Mouse (Mus musculus) cerebellum, adult 2 months (tissue): ENCODE measurements around the gene Tnpo1. TPM values are rescaled to one million over a fixed set of nuclear protein-coding genes. Genes with fewer than 3 reads are reported as not detected.
A peak's percentile ranks its signal among the peaks of the same experiment; 100 is the strongest.

Experiments used
- DNase-seq, 2 experiments: peaks; one replicate each; pipeline ENCODE4 v3.0.0; 2021
- H3K27ac ChIP-seq: fragments of 200-500 bp; 2 replicates; pipeline ENCODE4 v1.5.1; 2012; ENCODE audit warnings: low read length, control low read depth, inconsistent platforms; ENCODE audit not compliant: insufficient read depth
- H3K27me3 ChIP-seq: fragments of 200-500 bp; 2 replicates; pipeline ENCODE4 v1.6.1; 2012; ENCODE audit warnings: inconsistent platforms, mild to moderate bottlenecking, low read length, moderate library complexity; ENCODE audit not compliant: control insufficient read depth, insufficient read depth
- H3K4me1 ChIP-seq: fragments of 200-500 bp; 2 replicates; pipeline ENCODE4 v1.6.1; 2011; ENCODE audit warnings: low read length; ENCODE audit not compliant: control insufficient read depth, insufficient read depth
- H3K4me3 ChIP-seq: fragments of 200-500 bp; replicated peaks from 2 replicates; pipeline ENCODE3; 2011; ENCODE audit warnings: mild to moderate bottlenecking, low read depth, low read length, control low read depth; ENCODE audit not compliant: insufficient read depth
- CTCF ChIP-seq: fragments of 200-500 bp; IDR thresholded peaks from 2 replicates; pipeline ENCODE4 v1.5.1; 2011; ENCODE audit warnings: low read depth, mild to moderate bottlenecking, control low read depth, low read length, moderate library complexity, borderline replicate concordance; ENCODE audit not compliant: insufficient read depth
- POLR2A ChIP-seq: fragments of 200-500 bp; IDR thresholded peaks from 2 replicates; pipeline ENCODE4 v1.6.1; 2011; ENCODE audit warnings: low read length, control low read depth, borderline replicate concordance; ENCODE audit not compliant: insufficient read depth
- whole genome bisulfite sequencing: fragments of 180-500 bp; shearing (Covaris S2); methylation state at CpG from one replicate; pipeline ENCODE4 v1.1.7; 2018; 5-methylcytosine and 5-hydroxymethylcytosine counted together
- polyA plus RNA-seq: library from polyadenylated mRNA; depleted of rRNA; stranded (reverse); fragments of >200 nt; gene quantifications from 2 replicates; pipeline ENCODE4 v1.2.3, GENCODE M21; 2012

Gene Tnpo1
- polyA plus RNA-seq, 1 experiment, result 23.9 TPM

DNA sequence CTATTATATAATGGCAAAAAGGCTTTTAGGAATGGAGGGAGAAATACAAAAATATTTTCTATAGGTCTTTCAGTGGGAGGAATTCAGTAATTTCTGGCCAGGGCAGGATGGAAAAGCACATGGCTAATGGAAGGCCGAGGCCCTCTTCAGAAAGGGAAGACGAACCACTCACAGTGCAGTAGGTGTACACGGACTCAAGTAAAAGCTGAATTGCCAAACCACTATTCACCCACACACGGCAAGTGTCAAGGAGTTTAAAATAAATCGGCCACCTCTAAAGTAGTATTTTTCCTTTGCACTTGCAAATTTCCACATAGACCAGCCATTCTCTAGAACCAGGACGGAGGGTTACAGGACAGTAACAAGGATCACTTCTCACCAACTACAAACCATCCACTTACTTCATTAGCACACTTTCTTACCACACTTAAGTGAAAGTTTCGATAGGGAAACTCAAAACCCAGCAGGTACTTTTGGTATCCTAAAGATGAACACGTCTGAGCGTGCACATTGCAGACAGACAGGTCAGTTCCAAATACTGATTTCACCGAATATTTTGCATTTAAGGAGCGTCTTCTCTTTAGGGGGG is 1.2 kb downstream of the Tnpo1 start:
- Histone ChIP-seq H3K27me3 (no peaks in the 10 kb centered on the region), H3K4me1 (no peaks in the 10 kb centered on the region; the same call in 1 of the 2 replicates), H3K4me3 (peak overlapping the region; percentile 99), H3K27ac (no peak overlapping the region; the same call in 1 of the 2 replicates)
- WGBS, result 3% methylated on average over 11 of the region's 11 CpGs
- no peak for DNase-seq
- no peak for TF ChIP-seq CTCF
- no peak for TF ChIP-seq POLR2A

DNA sequence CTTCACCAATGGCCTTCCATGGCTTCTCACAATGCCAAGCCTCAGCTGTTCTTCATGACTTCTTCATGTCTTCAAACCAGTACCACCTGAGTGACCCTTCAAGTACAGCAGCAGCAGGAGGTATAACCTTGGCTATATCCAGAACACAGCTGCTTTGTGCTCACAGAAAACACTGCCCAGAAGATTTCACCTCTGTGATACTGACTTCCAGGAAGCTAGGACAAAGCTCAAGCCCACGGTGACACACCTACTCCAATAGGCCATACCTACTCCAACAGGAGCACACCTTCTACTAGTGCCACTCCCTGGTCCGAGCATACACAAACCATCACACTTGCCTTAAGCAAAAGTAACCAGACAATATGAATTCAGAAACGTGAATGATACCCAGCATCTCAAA is 3.4 kb downstream of the Tnpo1 start:
- 0 out of 2 replicates have a peak overlapping the region, but pooled peaks have one; percentile 13 for H3K27ac ChIP-seq
- no peak for DNase-seq
- H3K4me1 ChIP-seq, result peaks cover 8% of the 10 kb centered on the region; the same call in 1 of the 2 replicates
- H3K4me3 ChIP-seq, result no peak overlapping the region
- no peaks in the 10 kb centered on the region for H3K27me3 ChIP-seq
- no peak for TF ChIP-seq CTCF
- no peak for TF ChIP-seq POLR2A
- 85% methylated on average over 3 of the region's 3 CpGs for WGBS

DNA sequence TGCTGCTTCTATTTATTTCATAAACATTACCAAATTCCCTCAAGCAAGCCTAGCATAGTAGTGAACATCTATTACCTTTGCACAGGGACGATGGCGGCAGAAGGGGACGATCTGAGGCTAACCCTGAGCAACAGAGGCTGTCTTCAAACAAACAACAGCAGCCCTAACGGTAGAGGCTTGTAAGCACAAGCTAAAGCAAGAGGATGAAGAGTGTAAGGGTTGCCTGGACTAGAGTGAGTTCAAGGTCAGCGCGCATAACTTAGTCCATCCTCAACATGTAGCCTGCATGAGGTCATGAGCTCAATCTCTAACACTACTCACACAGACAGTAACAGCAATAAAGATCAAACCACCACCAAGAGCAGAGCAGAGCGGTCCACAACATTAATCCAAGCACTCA is 4.9 kb downstream of the Tnpo1 start:
- Histone ChIP-seq H3K4me3 (no peak overlapping the region), H3K27ac (no peak overlapping the region), H3K4me1 (peaks cover 8% of the 10 kb centered on the region; the same call in 1 of the 2 replicates), H3K27me3 (no peaks in the 10 kb centered on the region)
- TF ChIP-seq POLR2A (no peak), CTCF (no peak)
- 95% methylated on average over 7 of the region's 7 CpGs for WGBS
- no peak for DNase-seq

DNA sequence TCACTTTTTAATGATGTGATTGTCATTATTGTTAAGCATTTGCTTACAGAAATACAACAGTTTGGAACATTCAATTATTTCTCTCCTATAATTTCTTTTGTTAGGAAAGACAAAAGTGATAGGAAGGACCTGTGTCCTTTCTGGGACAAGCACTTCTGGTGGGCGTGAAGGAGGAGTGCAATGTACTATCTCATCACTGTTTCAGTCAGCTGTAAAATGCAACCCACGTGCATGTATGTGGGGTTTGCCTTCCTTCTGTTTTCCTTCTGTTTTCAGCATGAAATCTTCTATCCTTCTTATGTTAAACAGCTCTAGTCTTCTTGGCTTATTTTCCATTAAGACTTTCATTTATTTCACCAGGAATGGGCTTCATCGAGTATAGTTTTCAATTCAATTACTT is 5.9 kb downstream of the Tnpo1 start:
- H3K4me3 ChIP-seq, result no peak overlapping the region
- H3K27me3 ChIP-seq, result no peaks in the 10 kb centered on the region
- H3K4me1 ChIP-seq, result peaks cover 8% of the 10 kb centered on the region; the same call in 1 of the 2 replicates
- DNase-seq, result no peak
- TF ChIP-seq CTCF (no peak), POLR2A (no peak)
- WGBS, result 65% methylated on average over 3 of the region's 3 CpGs
- H3K27ac ChIP-seq, result no peak overlapping the region

DNA sequence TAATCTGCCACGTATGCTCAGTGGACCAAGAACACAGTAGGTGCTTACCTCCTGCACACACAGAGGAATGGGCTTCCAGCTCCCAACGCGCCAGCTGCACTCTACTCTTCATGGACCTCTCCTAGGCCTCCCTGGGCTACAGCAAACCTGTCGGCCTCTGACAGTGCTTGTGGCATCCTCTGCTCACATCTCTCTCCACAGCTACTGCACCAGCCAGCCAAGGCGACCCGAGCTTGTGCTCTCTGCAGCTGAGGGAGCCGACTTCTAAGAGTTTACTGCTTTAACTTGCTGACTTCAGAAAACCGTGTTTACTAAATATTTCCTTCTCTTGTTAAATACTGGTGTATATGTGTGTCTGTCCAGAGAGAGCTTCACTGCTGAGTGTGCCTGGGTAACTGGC is 6.5 kb downstream of the Tnpo1 start:
- no peak overlapping the region for H3K4me3 ChIP-seq
- TF ChIP-seq CTCF, result no peak
- TF ChIP-seq POLR2A, result no peak
- no peak for DNase-seq
- H3K27me3 ChIP-seq, result no peaks in the 10 kb centered on the region
- no peak overlapping the region for H3K27ac ChIP-seq
- 66% methylated on average over 8 of the region's 8 CpGs for WGBS
- H3K4me1 ChIP-seq, result peaks cover 12% of the 10 kb centered on the region; the same call in 1 of the 2 replicates

DNA sequence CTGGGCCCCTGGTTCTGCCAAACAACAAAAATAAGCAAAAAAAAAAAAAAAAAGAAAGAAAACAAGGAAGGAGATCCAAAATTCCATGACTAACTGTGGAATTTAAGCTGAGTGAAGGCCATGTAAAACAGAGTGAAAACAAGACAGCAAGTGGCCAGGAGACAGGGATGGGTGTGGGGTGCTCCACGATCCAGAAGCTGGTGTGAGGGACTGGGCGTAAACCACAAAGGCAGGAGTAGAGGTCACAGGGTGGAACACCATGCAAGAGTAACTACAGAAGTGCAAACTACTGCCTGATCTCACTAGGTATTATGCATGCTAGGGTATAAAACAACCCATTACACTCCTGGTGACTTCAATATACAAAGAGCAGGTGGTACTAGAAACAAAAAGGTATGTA is 8.3 kb downstream of the Tnpo1 start:
- TF ChIP-seq POLR2A (no peak), CTCF (no peak)
- H3K4me3 ChIP-seq, result no peak overlapping the region
- H3K4me1 ChIP-seq, result peaks cover 15% of the 10 kb centered on the region

DNA sequence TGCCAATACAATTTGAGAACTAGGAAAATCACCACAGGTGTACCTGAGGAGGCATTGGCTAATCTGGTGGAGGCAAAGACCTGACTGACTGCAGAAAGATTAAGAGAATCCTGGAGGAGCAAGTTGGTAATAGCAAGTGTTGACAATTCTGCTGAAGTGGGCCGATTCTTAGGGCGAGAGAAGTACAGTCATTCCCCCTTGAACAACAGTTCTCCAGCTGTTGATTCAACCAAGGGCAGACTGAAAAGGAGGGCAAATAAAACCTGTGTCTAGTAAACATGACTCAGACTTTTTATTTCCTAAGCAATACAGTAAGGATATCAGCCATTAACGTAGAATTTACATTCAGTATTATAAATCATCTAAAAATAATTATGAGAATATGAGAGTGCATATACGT is 10.6 kb downstream of the Tnpo1 start:
- H3K4me1 ChIP-seq, result peaks cover 26% of the 10 kb centered on the region
- TF ChIP-seq CTCF, result no peak
- TF ChIP-seq POLR2A, result no peak
- H3K27ac ChIP-seq, result no peak overlapping the region
- H3K27me3 ChIP-seq, result no peaks in the 10 kb centered on the region
- H3K4me3 ChIP-seq, result no peak overlapping the region
- 89% methylated on average over 4 of the region's 4 CpGs for WGBS
- DNase-seq, result no peak

More for the DNA sequence above, 8.3 kb downstream of the Tnpo1 start:
- H3K27me3 ChIP-seq, result no peaks in the 10 kb centered on the region
- WGBS, result 80% methylated on average over 2 of the region's 2 CpGs
- no peak overlapping the region for H3K27ac ChIP-seq
- DNase-seq, result no peak

DNA sequence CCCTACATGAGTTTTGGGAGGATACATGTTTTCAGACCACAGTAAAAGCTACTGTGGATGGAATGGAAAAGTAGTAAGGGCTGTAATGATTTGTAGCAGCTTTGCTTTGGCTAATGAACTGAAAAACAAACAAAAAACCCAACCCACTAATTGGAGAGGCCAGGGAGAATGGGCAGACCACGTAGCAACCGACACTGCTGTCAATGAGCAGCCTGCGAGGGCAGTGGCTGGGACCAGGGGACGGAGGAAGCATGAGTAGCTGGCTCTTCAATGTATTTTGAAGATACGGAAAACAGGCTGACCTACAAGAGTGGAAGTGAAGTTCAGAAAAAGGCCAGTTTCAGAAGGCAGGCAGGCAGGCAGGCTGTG is 11.4 kb downstream of the Tnpo1 start:
- Histone ChIP-seq H3K27ac (no peak overlapping the region), H3K4me3 (no peak overlapping the region), H3K4me1 (peaks cover 29% of the 10 kb centered on the region), H3K27me3 (no peaks in the 10 kb centered on the region)
- TF ChIP-seq POLR2A (no peak), CTCF (no peak)
- no peak for DNase-seq
- WGBS, result 74% methylated on average over 5 of the region's 5 CpGs
